Mouse (Mus musculus): ENCODE results near the gene Flii. TPM values are rescaled to one million over a fixed set of nuclear protein-coding genes. Genes with fewer than 3 reads are reported as not detected.

The Flii gene
- polyA plus RNA-seq, 1 experiment, result 350 TPM

GRCm38 (mm10) chr11:60707672-60708071 lies 19.4 kb downstream of the Flii start:
- Histone ChIP-seq H3K4me1 (ENCODE audit: control insufficient read depth, insufficient read depth, insufficient read length, low read length) (peaks cover 12% of the 10 kb centered on the region), H3K27me3 (ENCODE audit: control insufficient read depth, insufficient read depth, low read length) (no peaks in the 10 kb centered on the region), H3K27ac (ENCODE audit: insufficient read depth, low read depth, low read length) (peak overlapping the region; percentile 22; the same call in 1 of the 2 replicates), H3K36me3 (ENCODE audit: control insufficient read depth, insufficient read depth, low read length) (peaks cover 43% of the 10 kb centered on the region), H3K4me3 (ENCODE audit: low read depth, low read length) (no peak overlapping the region)
- 18% methylated on average over 3 of the region's 3 CpGs for WGBS
- TF ChIP-seq POLR2A (IDR thresholded peaks at IDR 0.05; ENCODE audit: low read depth, low read length) (no peak), CTCF (IDR thresholded peaks at IDR 0.05; ENCODE audit: extremely low read depth, insufficient read length, insufficient replicate concordance, low read depth, low read length) (no peak)

GRCm38 (mm10) chr11:60706696-60707480 lies 20.2 kb downstream of the Flii start:
- H3K36me3 ChIP-seq (ENCODE audit: control insufficient read depth, insufficient read depth, low read length), result peaks cover 39% of the 10 kb centered on the region
- H3K4me3 ChIP-seq (ENCODE audit: low read depth, low read length), result no peak overlapping the region
- 82% methylated on average over 14 of the region's 14 CpGs for WGBS
- no peak for TF ChIP-seq CTCF (IDR thresholded peaks at IDR 0.05; ENCODE audit: extremely low read depth, insufficient read length, insufficient replicate concordance, low read depth, low read length)
- TF ChIP-seq POLR2A (IDR thresholded peaks at IDR 0.05; ENCODE audit: low read depth, low read length), result no peak
- H3K4me1 ChIP-seq (ENCODE audit: control insufficient read depth, insufficient read depth, insufficient read length, low read length), result peaks cover 12% of the 10 kb centered on the region
- H3K27ac ChIP-seq (ENCODE audit: insufficient read depth, low read depth, low read length), result peak overlapping the region; percentile 22; the same call in 1 of the 2 replicates
- no peaks in the 10 kb centered on the region for H3K27me3 ChIP-seq (ENCODE audit: control insufficient read depth, insufficient read depth, low read length)

GRCm38 (mm10) chr11:60706076-60706475 lies 21.0 kb downstream of the Flii start:
- 90% methylated on average over 7 of the region's 7 CpGs for WGBS

GRCm38 (mm10) chr11:60705255-60705654 lies 21.8 kb downstream of the Flii start:
- Histone ChIP-seq H3K36me3 (ENCODE audit: control insufficient read depth, insufficient read depth, low read length) (peaks cover 29% of the 10 kb centered on the region; the same call in 1 of the 2 replicates), H3K27me3 (ENCODE audit: control insufficient read depth, insufficient read depth, low read length) (no peaks in the 10 kb centered on the region), H3K27ac (ENCODE audit: insufficient read depth, low read depth, low read length) (no peak overlapping the region), H3K4me1 (ENCODE audit: control insufficient read depth, insufficient read depth, insufficient read length, low read length) (peaks cover 12% of the 10 kb centered on the region), H3K4me3 (ENCODE audit: low read depth, low read length) (no peak overlapping the region)
- WGBS, result 81% methylated on average over 3 of the region's 3 CpGs
- no peak for TF ChIP-seq CTCF (IDR thresholded peaks at IDR 0.05; ENCODE audit: extremely low read depth, insufficient read length, insufficient replicate concordance, low read depth, low read length)
- no peak for TF ChIP-seq POLR2A (IDR thresholded peaks at IDR 0.05; ENCODE audit: low read depth, low read length)

More at GRCm38 (mm10) chr11:60706076-60706475, 21.0 kb downstream of the Flii start:
- H3K36me3 ChIP-seq (ENCODE audit: control insufficient read depth, insufficient read depth, low read length), result peaks cover 32% of the 10 kb centered on the region
- no peak overlapping the region for H3K27ac ChIP-seq (ENCODE audit: insufficient read depth, low read depth, low read length)
- H3K27me3 ChIP-seq (ENCODE audit: control insufficient read depth, insufficient read depth, low read length), result no peaks in the 10 kb centered on the region
- peaks cover 12% of the 10 kb centered on the region for H3K4me1 ChIP-seq (ENCODE audit: control insufficient read depth, insufficient read depth, insufficient read length, low read length)
- H3K4me3 ChIP-seq (ENCODE audit: low read depth, low read length), result no peak overlapping the region
- no peak for TF ChIP-seq CTCF (IDR thresholded peaks at IDR 0.05; ENCODE audit: extremely low read depth, insufficient read length, insufficient replicate concordance, low read depth, low read length)
- TF ChIP-seq POLR2A (IDR thresholded peaks at IDR 0.05; ENCODE audit: low read depth, low read length), result no peak

- no peak overlapping the region for H3K27ac ChIP-seq (ENCODE audit: insufficient read depth, low read depth, low read length)
- H3K27me3 ChIP-seq (ENCODE audit: control insufficient read depth, insufficient read depth, low read length), result no peaks in the 10 kb centered on the region
- WGBS, result 95% methylated on average over 19 of the region's 19 CpGs
- TF ChIP-seq POLR2A (IDR thresholded peaks at IDR 0.05; ENCODE audit: low read depth, low read length) (no peak), CTCF (IDR thresholded peaks at IDR 0.05; ENCODE audit: extremely low read depth, insufficient read length, insufficient replicate concordance, low read depth, low read length) (no peak)
- H3K4me1 ChIP-seq (ENCODE audit: control insufficient read depth, insufficient read depth, insufficient read length, low read length), result peaks cover 12% of the 10 kb centered on the region
- no peak overlapping the region for H3K4me3 ChIP-seq (ENCODE audit: low read depth, low read length)
- peaks cover 20% of the 10 kb centered on the region; the same call in 1 of the 2 replicates for H3K36me3 ChIP-seq (ENCODE audit: control insufficient read depth, insufficient read depth, low read length)
These were observed 22.8 kb downstream of the Flii start for GRCm38 (mm10) chr11:60704023-60704880.

GRCm38 (mm10) chr11:60703131-60703530 lies 23.9 kb downstream of the Flii start:
- peaks cover 14% of the 10 kb centered on the region; the same call in 1 of the 2 replicates for H3K36me3 ChIP-seq (ENCODE audit: control insufficient read depth, insufficient read depth, low read length)
- no peak overlapping the region for H3K4me3 ChIP-seq (ENCODE audit: low read depth, low read length)
- TF ChIP-seq CTCF (IDR thresholded peaks at IDR 0.05; ENCODE audit: extremely low read depth, insufficient read length, insufficient replicate concordance, low read depth, low read length) (peak; percentile 54; the same call in 1 of the 2 replicates), POLR2A (IDR thresholded peaks at IDR 0.05; ENCODE audit: low read depth, low read length) (no peak)
- H3K4me1 ChIP-seq (ENCODE audit: control insufficient read depth, insufficient read depth, insufficient read length, low read length), result peaks cover 14% of the 10 kb centered on the region
- H3K27ac ChIP-seq (ENCODE audit: insufficient read depth, low read depth, low read length), result no peak overlapping the region
- no peaks in the 10 kb centered on the region for H3K27me3 ChIP-seq (ENCODE audit: control insufficient read depth, insufficient read depth, low read length)
- 45% methylated on average over 4 of the region's 4 CpGs for WGBS

Measured in small intestine, adult 2 months (tissue).